Mouse (Mus musculus): ENCODE measurements around the gene Mapkapk2.

Gene Mapkapk2

GRCm38 (mm10) chr1:131020425-131021310 lies 77.0 kb downstream of the Mapkapk2 start:
- no peak for DNase-seq (ENCODE audit: low spot score)

DNA sequence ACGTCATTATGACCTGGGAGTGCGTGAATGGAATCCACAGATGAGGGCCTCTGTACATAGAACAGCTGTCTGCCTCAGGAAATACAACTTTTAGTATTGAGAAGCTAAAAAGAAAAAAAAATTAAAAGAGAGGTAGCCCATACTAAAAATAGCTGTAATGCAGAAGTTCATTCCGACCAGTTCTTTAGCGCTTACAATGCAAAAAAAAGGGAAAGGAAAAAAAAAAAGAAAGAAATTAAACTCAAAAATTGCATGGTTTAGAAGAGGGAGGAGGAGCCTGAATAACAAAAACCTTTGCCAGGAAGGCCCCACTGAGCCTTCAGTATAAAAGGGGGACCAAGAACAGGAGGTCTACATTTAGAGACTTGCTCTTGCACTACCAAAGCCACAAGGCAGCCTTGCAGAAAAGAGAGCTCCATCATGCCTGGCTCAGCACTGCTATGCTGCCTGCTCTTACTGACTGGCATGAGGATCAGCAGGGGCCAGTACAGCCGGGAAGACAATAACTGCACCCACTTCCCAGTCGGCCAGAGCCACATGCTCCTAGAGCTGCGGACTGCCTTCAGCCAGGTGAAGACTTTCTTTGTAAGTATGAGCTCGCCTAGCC lies 78.0 kb downstream of the Mapkapk2 start, which contains the start of gene Il10:
Il10 (plus strand) TSS at position 354 of the 607 bp plus-strand sequence.
- DNase-seq (ENCODE audit: low spot score): no peak

DNA sequence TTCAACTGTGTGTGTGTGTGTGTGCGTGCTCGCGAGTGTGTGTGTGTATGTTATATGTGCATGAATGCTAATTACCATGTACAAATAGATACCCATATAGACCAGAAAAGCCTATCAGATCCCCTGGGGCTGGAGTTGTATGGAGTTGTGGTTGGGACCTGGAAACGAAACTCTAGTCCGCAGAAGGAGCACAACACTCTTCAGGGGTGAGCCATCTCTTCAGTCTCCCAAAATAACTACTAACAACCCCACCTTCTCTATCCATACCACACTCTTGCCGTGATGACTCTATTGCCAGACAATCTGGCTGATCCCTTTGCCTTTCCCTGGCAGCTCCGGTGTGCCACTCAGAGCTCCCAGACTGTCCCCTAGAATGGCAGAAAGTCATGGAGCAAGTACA lies 81.7 kb downstream of the Mapkapk2 start:
- no peak for DNase-seq (ENCODE audit: low spot score)

DNA sequence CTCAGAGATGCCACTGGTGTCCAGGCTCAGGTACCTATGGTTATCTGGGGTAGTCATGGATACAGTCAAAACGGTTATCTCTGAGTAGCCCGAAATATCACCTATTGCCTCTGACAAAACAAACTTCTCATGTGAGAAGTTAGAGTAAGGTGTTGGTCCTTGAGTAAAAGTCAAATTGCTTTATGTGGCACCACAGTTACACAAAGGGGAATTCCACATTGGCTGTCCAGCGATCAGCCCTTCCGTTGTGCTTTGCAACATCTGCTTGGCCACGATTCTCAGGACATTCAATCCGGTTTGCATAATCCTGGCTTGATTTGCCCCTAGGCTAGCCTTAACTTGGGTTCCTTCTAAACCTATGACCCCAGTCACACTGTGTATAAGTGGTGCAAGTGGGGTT lies 82.3 kb downstream of the Mapkapk2 start:
- no peak for DNase-seq (ENCODE audit: low spot score)

- DNase-seq (ENCODE audit: low spot score): no peak
Observed at GRCm38 (mm10) chr1:131013926-131014325, 83.7 kb downstream of the Mapkapk2 start.

DNA sequence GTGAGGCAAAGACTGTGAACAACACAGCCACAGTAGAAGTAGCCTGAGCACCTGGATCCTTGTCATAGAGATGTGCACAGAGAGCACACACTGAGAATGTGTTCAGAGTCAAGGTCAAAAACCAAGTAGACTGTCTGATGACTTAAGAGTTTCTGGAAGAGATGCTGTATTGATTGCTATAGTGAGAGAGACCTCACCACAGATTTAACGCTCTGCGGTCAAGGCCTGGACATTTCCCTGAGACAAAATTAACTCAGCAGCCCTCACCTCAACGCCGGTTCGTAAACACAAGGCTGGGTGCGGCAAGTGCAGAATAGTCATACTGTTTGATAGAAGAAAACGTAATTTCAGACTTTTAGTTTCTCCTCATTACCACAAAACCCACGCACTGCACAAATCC lies 85.1 kb downstream of the Mapkapk2 start:
- no peak for DNase-seq (ENCODE audit: low spot score)

GRCm38 (mm10) chr1:131010201-131011153 lies 87.1 kb downstream of the Mapkapk2 start:
- no peak for DNase-seq (ENCODE audit: low spot score)

DNA sequence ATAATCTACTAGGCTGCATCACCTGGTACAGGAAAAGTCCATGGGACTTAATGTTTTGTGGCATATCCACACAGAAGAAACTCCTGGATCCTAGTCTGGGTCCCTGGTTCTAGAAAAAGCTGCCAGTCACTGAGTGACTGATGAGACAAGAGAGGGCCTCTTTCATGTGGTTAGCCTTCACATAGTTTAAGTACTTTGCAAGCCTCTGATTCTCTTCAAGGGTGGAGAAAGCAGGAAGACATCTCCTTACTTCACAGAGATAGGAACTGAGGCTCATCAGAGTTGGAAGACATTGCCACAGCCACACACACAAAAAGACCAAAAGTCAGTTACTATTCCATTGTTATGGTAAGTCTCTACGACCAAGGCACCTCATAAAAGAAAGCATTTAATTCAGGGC lies 91.6 kb downstream of the Mapkapk2 start:
- DNase-seq (ENCODE audit: low spot score): no peak
